In the genomic region with DNA sequence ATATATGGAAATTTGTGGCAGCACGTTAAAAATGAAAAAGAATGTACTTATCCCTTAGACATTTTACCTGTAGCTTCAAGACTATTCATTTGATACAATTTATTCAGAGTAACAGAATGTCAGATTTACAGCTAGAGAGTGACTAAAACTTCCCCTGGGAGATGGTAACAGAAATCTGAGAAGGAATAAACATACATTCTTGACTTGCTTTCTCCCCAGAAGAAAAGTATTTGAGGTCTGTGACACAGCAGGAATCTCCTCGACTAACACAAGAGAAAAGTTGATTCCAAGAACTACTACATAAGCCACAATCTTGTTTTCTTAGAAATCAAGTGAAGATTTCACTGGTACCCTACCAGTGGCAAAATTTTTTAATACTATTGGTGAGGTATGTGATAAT, we compare ENCODE assay signal across 25 mouse cellular contexts.
A peak's percentile ranks its signal among the peaks of the same experiment; 100 is the strongest.
DNase-seq lines count a peak whose midpoint lies in the region; TF ChIP-seq lines count a peak whose summit lies in the region.
"Had no signal": no experiment of that assay in that cellular context is flagged by ENCODE, and none has a peak within 500 bp of the region (broad histone marks: within the 10 kb centered on the region; RNA-seq: fewer than 3 reads in every experiment).

No protein-coding gene starts in this region.

- H3K79me3 ChIP-seq in C2C12 (ENCODE audit: low read depth) = peaks cover 19% of the 10 kb centered on the region

- no peak overlapping the region for H3K4me3 ChIP-seq in C2C12 (ENCODE audit: insufficient read depth, poor library complexity, severe bottlenecking)

- DNase-seq in 3134 (ENCODE audit: extremely low read depth, insufficient read length, low spot score) (peak; percentile 12), 3T3-L1 (ENCODE audit: low read depth, low spot score) (peak; percentile 73), NIH3T3 (ENCODE audit: low read depth) (peak; percentile 13)
- no peak for DNase-seq in ovary, postnatal 36 days (ENCODE audit: low spot score)
- no peak for DNase-seq in kidney, adult 11 months
- DNase-seq in cerebellum, adult 11 months = no peak
- DNase-seq in adrenal gland, postnatal 4 days (ENCODE audit: low spot score in 2 of 2) = no peak
- DNase-seq: adrenal gland, adult 2 months; adrenal gland, adult 8-10 months; adrenal gland, postnatal 10 days; adrenal gland, postnatal 14 days; adrenal gland, postnatal 25 days; adrenal gland, postnatal 36 days; B cell, adult 2 months; cerebellum, adult 11-12 months; cerebellum, adult 18-20 months; cerebellum, adult 2 months; cerebellum, adult 8-10 months; cerebellum, adult 9-10 months; cerebellum, adult 9-11 months; cerebellum, postnatal 10 days had no signal

- no peak for TF ChIP-seq CTCF in C2C12 (IDR thresholded peaks at IDR 0.05; ENCODE audit: control insufficient read depth, insufficient read depth, insufficient read length)

- peaks cover 25% of the 10 kb centered on the region for H3K79me2 ChIP-seq in C2C12 (ENCODE audit: control insufficient read depth, insufficient read depth)

- no peak overlapping the region for H3ac ChIP-seq in C2C12 (ENCODE audit: control insufficient read depth, insufficient read length, low read depth)

- H3K27me3 ChIP-seq in C2C12 (ENCODE audit: control insufficient read depth, insufficient read depth, insufficient read length) = no peaks in the 10 kb centered on the region
- H3K27me3 ChIP-seq: CH12.LX, Patski had no signal

- no peaks in the 10 kb centered on the region for H3K36me3 ChIP-seq in C2C12 (ENCODE audit: control insufficient read depth, insufficient read depth)
- H3K36me3 ChIP-seq: G1E had no signal

TF ChIP-seq in C2C12, 6 proteins besides CTCF, POLR2A, EP300 and RAD21:
- TF ChIP-seq FOSL1 (IDR thresholded peaks at IDR 0.05; ENCODE audit: insufficient read depth, low read length, poor library complexity, severe bottlenecking) (peak; percentile 54), CEBPB (IDR thresholded peaks at IDR 0.05; ENCODE audit: low read depth) (no peak)

Comparison
In these comparisons a context has a peak if more than half of its experiments do, and no peak if none do; other contexts are left out.
1. DNase-seq: peak in 3134 (single experiment), 3T3-L1 (single experiment) and NIH3T3 (single experiment); none in ovary, postnatal 36 days (single experiment), kidney, adult 11 months (single experiment), cerebellum, adult 11 months (single experiment) and adrenal gland, postnatal 4 days (0 of 2).